Mouse (Mus musculus) ovary, postnatal 14 days (tissue): Measurements from ENCODE around the gene Iqca.
A peak's percentile ranks its signal among the peaks of the same experiment; 100 is the strongest.

Experiments
- DNase-seq: peaks from one replicate; pipeline ENCODE4 v3.0.0; 2022; ENCODE audit warnings: low spot score

Gene Iqca

GRCm38 (mm10) chr1:90132402-90132801 is 20.8 kb downstream of the Iqca start:
- no peak for DNase-seq

GRCm38 (mm10) chr1:90131982-90132381 is 21.2 kb downstream of the Iqca start:
- DNase-seq: no peak

- DNase-seq: no peak
Observed at GRCm38 (mm10) chr1:90124561-90124960, 28.6 kb downstream of the Iqca start.

- DNase-seq: no peak
Observed at GRCm38 (mm10) chr1:90120706-90121105, 32.5 kb downstream of the Iqca start.

GRCm38 (mm10) chr1:90119214-90119613 is 34.0 kb downstream of the Iqca start:
- no peak for DNase-seq

GRCm38 (mm10) chr1:90117207-90117606 is 36.0 kb downstream of the Iqca start:
- no peak for DNase-seq

- DNase-seq: no peak
Observed at GRCm38 (mm10) chr1:90114586-90114985, 38.6 kb downstream of the Iqca start.

- no peak for DNase-seq
Observed at GRCm38 (mm10) chr1:90113655-90114244, 39.5 kb downstream of the Iqca start.

- DNase-seq: no peak
Observed at GRCm38 (mm10) chr1:90112669-90113068, 40.5 kb downstream of the Iqca start.

- DNase-seq: no peak
Observed at GRCm38 (mm10) chr1:90111198-90111839, 41.9 kb downstream of the Iqca start.

- DNase-seq: no peak
Observed at GRCm38 (mm10) chr1:90103896-90104487, 49.2 kb downstream of the Iqca start.

- no peak for DNase-seq
Observed at GRCm38 (mm10) chr1:90100360-90101232, 52.6 kb downstream of the Iqca start.

GRCm38 (mm10) chr1:90092816-90093493 is 60.2 kb downstream of the Iqca start:
- no peak for DNase-seq

GRCm38 (mm10) chr1:90088192-90088990 is 64.8 kb downstream of the Iqca start:
- DNase-seq: no peak

GRCm38 (mm10) chr1:90086461-90086860 is 66.7 kb downstream of the Iqca start:
- DNase-seq: no peak

- DNase-seq: no peak
Observed at GRCm38 (mm10) chr1:90085526-90086157, 67.6 kb downstream of the Iqca start.

- no peak for DNase-seq
Observed at GRCm38 (mm10) chr1:90076291-90076690, 76.9 kb downstream of the Iqca start.

- DNase-seq: no peak
Observed at GRCm38 (mm10) chr1:90074779-90075178, 78.4 kb downstream of the Iqca start.

- DNase-seq: no peak
Observed at GRCm38 (mm10) chr1:90071812-90072580, 81.2 kb downstream of the Iqca start.

GRCm38 (mm10) chr1:90060599-90060998 is 92.6 kb downstream of the Iqca start:
- peak; percentile 42 for DNase-seq
